Mouse (Mus musculus) mesoderm, embryonic 11.5 days (tissue): ENCODE results near the gene Ift81.
"Not testable (repeated sequence)": the region's sequence is repeated elsewhere in the genome, so short reads cannot be mapped to it uniquely, and the experiment has no call there.

Experiments used
- DNase-seq: peaks from one replicate; pipeline ENCODE4 v3.0.0-alpha.2; 2012; ENCODE audit warnings: low read depth, low spot score

The Ift81 gene

DNA sequence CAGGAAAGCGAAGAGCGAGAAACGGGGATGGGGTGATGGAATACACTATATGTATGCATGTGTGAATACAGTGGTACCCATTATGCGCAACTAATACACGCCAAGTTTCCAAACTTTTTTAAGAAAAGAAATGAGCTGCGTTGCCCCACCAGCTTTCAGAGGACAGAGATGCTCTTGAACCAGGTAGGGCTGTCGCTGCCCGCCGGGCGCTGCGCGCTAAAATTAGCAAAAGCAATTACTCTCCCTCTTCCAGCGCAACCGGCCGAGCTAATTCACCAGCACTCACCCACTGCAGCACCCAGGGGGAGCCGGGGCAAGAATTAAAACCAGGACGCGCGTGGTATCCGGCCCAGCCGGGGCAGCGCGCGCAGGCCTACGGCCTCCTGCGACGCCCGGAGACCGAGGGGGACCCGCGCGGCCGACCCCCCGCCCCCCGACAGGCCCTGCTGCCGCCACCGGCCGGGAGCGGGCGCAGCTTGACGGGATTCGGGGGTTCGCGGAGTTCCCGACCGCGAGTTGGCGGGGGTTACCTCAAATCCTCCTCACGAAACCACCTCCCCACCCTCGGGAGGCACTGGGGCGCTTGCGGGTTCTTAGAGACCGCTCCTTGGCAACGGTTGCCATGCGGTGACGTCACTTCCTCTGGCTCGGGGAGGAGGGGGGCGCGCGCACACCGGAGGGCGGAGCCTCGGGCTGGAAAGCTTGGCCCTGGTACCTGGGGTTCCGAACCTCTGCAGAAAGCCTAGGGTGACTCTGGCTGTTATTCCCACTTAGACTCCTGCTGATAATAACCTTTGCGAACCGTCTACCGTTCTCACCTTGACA, at the start of gene Ift81:
Gene Ift81, minus strand, starts transcription at position 611 of the 825 bp plus-strand sequence.
- DNase-seq, result peak; percentile 95

DNA sequence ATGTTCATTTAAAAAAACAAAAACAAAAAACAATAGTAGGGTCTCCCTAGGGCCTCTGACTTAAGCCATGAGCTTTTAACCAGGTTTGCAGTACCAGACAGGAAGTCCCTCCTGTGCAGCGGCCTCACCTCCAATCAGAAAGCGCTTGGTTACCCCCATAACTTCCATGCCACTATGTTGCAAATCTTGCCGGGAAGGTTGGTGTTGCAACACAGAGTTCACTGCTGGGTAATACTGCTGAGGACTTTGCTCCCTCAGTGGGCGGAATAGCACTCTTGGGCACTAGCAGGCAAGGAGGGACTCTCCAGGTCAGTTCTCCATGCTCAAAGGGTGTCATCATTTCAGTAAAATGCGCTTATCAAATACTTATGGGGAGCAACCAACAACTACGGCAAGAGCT, 48.2 kb upstream of the Ift81 start:
- DNase-seq, result no peak

DNA sequence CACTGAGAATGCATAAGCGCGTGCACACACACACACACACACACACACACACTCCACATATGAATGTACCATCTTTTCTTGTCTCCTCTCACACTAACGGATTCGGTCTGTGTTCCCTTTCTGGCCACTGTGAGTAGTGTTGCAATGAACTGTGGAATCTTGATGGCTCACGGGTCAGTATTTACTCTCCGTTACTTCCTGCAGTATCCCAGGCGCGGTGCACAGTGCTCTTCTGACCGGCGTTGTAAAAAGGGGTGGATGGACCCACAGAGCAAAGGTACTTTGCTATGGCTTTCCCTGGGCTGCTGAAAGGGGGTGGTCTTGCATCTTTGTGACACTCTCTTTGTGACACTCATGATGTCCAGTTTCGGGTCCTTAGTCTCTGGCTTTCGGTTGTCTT, 42.5 kb upstream of the Ift81 start:
- DNase-seq, result no peak

DNA sequence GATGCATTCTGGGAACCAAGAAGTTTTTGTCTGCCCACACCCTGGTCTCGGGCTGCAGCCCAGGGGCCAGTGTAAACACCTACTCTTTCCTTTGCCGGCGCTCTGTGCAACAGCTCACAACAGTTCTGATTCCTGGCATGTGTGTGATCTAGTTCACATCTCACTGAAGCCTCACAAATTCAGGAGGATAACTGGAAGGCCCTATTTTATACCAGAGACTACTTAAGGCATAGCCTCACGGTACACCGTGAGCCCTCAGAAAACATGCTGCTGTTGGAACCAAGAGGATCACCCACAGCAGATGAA, 39.9 kb upstream of the Ift81 start:
- DNase-seq, result no peak

DNA sequence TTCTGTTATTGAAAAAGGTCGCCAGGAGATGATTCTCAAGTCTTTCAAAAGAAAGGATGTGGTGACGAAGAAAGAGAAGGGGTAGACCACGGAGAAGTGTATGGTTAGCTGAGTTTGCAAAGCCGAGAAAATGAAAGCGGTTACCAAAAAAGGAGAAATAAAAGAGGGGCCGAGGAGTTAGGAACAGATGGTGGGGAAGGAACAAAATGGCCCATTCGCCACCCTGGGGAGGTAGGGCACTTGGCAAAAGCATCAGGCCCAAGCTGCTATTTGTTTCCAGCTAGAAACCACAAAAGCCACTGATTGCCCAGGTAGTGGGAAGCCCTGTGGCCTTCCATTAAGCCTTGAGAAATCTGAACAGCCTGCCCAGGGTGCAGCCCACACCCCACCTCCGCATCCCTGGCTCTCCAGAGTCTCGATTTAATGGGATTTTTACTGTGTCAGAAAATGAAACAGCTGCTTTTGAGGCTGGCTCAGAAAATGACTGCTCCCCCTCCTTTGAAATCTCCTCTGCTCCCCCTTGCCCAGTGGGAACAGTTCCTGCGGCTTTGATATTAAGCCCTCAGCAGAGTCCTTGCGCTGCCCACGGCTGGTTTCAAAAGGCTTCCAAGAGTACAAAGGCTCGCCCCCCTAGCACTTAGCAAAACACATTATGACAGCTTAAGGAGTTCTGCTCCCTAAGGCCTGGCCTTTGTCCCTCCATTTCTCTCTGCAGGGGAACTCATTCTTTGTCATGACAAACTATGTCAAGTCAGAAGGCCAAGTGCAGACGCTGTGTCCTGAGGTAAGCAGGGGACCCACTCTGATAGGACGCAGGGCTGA, 39.3 kb upstream of the Ift81 start:
- peak; percentile 51 for DNase-seq

DNA sequence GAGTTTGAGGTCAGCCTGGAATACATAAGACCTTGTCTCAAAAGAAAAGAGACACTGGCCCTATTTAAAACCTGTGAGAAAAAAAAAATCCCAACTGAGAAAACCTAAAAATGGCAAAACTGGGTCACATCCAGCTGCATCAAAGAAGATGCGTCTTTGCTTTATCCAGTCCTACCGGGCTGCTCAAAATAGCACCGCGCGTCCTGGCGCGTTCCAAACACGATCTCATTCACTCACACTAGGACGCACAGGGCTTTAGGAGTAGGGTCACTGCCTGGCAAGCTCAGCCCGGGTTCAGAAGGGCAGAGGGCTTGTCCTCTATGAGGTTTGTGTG, 38.8 kb upstream of the Ift81 start:
- DNase-seq, result no peak

DNA sequence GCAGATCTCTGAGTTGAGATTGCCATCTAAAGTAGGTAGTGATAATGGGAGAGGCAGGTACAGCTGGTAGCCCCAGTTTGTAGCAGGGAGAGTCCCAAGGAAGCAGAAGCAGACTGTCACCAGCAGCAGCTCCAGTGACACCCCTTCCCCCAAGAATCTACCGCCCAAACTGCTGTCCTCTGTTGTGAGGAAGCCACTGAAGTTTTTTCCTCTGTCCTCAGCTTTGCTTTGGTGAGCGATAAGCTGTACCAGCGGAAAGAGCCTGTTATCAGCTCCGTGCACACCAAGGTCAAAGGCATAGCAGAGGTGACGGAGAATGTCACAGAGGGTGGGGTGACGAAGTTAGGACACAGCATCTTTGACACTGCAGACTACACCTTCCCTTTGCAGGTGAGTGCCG, 38.2 kb upstream of the Ift81 start:
- no peak for DNase-seq

DNA sequence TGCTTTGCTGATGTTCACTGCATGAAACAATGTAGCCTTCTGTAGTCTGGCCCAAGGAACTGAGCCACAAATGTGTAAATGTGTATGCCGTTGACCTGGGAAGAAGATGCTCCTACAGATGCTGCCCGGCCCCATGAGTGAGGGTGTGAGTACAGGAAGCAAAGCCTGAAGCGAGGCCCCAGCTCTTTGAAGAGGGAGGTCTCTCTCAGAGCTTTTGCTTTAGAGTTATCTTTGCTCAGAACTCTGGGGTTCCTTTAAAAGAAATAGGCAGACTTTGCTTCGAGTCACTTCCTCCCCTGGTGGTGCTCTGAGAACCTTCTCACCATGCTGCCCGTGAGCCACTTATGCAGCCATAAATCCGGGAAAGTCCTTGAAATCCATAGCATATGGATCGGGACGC, 35.8 kb upstream of the Ift81 start:
- DNase-seq, result no peak

DNA sequence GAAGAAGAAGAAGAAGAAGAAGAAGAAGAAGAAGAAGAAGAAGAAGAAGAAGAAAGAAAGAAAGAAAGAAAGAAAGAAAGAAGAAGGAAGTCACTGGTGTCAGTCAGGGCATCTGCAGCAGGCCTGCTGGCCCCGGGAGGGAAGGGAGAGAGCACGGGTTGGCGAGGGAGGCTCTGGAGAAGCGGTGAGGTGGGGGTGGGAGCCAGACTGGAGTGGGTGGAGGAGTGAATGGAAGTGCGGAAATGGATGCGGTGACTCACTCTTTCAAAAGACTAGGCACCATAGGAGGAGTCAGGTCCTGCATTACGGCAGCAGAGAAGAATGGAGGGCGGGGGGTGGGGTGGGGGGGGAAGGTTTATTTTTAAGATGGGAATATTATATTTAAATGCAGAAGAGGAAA, 34.9 kb upstream of the Ift81 start:
- no peak for DNase-seq

DNA sequence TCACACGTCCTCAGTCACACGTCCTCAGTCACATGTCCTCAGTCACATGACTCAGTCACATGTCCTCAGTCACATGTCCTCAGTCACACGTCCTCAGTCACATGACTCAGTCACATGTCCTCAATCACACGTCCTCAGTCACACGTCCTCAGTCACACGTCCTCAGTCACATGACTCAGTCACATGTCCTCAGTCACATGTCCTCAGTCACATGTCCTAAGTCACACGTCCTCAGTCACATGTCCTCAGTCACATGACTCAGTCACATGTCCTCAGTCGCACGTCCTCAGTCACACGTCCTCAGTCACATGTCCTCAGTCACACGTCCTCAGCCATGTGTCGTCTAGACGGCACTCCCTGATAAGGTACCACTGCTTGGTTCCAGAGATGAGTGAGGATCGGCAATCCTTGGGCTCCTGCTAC, 33.6 kb upstream of the Ift81 start:
- not testable (repeated sequence) for DNase-seq

DNA sequence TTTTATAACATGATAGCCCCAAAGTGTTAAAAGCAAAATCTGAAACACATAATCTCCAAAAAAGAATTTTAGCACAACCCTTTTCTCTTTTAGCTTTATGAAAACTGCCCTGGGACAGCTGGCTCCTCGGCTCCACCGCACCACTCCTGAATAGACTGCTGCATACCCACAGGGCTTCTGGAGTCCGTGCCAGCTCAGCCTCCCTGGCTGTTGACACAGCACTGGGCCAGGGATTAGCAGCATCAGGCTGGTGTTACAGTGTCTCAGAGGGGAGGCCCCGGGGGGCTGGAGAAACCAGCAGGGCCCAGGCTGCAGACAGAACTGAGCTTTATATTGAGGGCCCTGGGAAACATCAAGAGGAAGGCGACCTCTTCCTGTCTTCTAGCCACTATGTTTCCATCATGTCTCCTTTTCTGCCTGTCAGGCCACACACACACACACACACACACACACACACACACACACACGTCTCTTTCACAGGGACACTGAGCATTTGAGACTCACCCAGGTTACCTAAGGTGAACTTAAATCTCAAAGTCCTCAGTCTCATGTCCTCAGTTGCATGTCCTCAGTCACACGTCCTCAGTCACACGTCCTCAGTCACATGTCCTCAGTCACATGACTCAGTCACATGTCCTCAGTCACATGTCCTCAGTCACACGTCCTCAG, 33.1 kb upstream of the Ift81 start:
- no peak for DNase-seq

DNA sequence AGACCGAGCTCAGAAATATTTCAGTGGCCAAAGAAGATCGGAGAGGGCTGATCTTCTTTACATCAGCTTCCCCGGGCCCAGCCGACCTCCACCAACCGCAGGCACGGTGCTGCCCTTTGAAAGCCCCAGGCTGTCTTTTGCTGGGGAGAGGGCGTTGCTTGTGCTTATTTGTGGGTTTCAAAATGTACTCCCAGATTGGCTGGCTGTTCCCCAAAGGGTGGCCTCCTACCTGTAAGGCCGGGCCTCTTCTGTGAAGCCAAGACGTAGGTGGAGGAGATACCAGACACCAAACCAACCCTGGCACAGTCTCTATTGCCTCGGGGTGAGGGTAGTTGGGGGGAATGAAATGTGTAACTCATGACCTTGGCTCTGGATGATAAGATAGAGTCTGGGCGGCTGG, 31.7 kb upstream of the Ift81 start:
- no peak for DNase-seq

DNA sequence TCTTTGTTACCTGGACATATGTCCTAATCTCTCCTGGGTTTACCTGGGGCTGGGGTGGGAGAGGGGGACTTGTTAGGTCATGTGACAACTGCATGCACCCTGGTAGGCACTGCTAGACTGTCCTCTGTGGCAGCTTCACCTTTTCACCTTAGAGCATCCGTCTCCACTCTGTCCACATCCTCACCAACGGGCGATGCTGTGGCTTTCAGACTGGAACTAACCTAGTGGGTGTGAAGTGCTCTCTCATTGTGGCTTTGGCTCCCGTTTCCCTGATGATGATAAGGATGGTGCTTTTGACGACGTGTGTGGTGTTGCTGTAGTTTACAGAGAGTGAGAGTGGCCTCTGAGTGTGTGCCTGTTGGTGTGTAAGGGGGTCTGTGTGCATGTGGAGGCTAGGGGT, 31.0 kb upstream of the Ift81 start:
- DNase-seq, result no peak

DNA sequence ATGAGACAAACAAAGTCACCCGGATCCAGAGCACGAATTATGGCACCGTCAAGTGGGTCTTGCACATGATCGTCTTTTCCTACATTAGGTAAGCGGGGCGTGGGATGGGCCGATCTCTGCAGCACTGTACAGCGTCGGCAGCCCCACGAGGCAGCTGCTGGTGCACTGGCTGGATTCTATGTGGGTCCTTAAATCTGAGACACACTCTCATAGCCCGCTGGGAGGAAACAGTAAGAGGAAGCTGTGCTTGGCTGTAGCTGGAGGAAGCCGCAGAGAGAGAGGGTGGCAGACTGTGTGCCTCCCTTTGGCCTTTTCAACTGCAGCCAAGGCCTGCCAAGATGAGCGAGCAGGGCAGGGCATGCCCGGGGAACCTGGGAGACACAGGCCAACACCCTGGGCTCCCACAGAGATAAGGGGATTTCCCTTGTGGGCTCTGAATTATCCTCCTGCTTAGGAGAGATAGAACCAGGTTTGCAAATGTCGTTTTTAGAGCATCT, 29.8 kb upstream of the Ift81 start:
- no peak for DNase-seq

DNA sequence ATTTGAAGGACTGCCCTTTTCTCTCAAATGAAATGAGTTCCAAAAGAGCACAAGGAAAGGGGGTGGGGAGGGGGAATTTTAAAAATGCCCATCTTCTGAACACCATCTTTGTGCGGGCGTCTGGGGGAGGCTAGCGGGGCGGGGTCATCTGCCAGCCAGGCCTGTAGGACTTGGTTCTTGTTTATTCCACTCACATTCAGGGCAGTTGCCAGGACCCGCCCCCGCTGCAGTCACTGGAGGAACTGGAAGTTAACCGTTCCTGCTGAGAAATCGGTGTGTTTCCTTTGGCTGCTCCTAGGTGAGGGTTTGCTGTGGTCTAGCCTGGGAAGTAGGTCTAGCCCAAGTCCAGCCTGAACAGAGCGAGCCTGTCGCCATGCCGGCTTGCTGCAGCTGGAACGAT, 29.4 kb upstream of the Ift81 start, which contains the start of gene P2rx7:
Gene P2rx7, plus strand, starts transcription at position 211 of the 400 bp plus-strand sequence.
- no peak for DNase-seq

DNA sequence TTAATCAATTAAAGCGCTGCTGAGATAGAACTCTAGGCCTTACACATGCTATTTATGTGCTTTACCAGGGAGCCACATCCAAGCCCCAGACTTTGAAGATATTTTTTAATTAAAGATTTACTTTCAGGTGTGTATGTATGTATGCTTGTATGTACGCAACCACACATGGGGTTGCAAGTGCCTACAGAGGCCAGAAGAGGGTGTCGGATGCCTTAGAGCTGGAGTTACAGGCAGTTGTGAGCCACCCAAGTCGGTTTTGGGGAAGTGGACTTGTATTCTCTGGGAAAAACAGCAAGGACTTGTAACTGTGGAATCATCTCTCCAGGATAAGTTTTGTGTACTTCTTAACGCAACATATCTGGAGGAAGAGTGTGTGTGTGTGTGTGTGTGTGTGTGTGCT, 25.7 kb upstream of the Ift81 start:
- DNase-seq, result no peak

DNA sequence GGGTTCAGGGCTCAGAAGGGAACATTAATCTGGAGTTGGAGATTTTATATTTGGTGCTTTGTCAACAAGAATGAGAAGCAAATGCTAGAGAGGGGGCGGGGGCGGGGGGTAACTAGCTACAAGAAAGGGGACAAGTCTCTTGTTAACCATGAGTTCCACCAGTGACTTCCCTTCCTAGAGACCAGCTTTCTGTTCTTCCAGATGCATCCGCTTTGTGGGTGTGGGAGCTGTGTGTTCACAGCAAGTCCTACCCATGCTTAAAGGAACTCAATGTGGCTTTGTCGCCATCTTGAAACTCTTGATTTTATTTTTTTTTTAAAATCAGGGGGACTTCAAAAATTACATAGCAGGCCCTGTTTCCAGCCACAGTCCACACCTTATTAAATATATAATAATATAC, 25.2 kb upstream of the Ift81 start:
- no peak for DNase-seq

DNA sequence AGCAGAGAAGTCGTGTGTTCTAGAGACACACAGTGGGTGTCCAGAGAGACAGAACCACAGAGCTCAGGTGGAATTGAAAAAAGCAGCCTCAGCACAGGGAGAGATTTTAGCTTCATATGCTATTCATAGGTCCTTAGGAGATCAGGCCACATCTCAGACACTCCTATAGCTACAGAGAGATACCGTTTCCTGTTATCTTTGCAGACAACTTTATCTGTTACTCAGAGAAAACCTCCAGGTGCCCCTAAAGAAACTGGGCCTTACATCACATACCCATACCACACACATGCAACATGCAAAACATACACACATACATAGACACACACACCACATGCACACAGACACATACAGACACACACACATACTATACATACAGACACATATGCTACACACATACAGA, 24.0 kb upstream of the Ift81 start:
- DNase-seq, result no peak

DNA sequence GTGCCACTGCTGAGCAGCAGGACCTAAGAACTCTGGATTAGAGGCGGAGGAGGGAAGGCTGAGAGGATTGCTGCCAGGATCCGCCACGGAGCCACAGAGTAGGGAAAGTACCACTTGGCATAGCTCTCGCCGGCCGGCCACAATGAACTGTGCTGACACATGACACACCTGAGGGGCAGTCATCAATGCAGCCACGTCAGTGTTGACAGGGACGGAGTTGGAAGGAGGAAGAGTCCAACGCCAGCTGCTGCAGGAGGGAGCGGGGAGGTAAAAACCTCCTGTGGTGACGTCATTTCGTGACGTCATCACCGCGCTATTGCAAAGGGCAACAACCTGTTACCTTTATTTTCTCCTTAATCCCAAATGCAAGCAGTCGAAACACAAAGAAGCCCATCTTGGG, 22.6 kb upstream of the Ift81 start:
- peak; percentile 66 for DNase-seq

DNA sequence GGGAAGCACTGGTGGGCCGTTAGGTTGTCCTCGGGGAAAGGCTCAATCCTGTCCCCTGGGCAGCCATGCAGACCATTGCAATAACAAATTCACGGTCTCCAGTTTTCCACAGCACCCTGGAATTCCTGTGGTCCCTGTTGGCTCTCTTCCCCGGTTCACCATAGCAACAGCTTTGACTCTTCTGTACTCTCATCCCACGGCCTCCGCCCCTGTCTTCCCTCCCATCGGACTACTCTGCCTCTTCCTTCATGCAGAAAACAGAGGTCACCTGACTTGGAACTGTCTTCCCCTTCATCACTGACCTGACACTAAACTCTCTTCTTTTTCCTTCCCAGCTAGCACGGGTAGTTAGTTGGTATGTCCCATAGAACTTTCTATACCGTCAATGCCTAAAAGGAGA, 22.0 kb upstream of the Ift81 start:
- no peak for DNase-seq

DNA sequence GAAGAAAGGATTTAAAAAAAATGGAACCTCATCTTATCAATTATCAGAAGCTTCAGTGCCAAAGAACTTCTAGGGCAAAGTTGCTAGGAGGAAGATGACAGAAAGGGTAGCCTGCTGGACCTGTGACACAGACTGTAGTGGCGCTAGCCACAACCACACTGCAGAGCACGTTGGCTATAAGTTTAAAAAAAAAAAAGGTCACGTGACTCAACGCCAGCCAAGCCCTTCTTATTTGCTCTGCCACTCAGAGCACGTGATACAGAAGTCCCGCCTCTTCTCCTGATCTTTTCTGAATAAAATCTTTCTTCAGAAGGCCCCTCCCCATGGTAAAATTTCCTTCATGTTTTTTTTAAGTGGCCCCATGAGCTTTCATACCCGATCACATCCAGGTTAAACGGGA, 20.9 kb upstream of the Ift81 start:
- no peak for DNase-seq

DNA sequence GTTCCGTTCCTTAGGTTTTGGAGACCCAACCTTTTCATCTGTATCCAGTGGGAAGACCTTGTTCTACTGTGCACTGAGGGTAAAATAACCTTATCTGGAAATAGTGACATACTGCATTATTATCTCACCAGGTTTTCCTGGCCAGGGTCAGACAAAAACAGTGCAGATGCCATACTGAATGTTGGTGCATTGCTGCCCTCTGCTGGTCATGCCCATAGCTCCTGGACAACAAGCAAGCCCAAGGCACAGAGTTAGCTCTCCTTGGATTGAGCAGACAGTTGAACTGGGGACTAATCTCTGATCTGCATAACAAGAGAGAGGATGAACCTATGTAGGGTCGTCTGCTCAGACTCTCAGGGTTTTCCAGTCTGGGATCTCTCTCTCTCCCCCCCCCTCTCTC, 12.9 kb upstream of the Ift81 start:
- DNase-seq, result peak; percentile 91
